Mouse (Mus musculus): ENCODE data around the gene Wnt10b.

Wnt10b gene

DNA sequence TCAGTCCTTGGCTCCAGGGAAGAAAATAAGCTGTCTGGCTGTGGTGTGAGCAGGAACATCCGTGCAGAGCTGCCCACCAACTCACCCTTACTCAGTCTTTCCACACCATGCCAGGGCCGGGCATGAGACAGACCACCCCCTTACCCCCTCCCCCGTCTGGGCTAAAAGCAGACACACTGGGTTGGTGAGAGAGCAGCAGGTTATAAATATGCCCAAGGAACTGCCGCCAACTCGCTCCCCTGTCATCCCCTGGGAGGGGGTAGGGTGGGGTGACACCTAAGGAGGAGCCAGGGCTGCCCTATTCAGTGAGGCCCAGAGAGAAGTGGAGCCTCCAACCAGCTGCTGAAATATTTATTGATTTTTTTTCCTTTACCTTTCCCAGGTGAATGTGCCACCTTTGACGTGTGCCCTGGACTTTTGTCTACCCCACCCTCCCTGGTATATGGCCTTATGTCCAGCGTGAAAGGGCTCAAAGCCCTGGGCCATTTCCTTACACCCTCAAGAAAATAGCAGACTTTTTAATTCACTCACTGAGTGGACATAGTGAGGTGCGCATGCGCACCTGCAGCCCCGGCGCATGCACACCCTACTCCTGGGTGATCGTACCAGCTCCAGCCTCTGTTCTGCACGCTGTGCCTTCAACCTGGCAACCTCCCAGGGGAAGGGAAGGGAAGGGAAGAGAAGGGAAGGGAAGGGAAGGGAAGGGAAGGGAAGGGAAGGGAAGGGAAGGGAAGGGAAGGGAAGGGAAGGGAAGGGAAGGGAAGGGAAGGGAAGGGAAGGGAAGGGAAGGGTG is 19.0 kb upstream of the Wnt10b start:
- DNase-seq (ENCODE audit: low spot score) = no peak

DNA sequence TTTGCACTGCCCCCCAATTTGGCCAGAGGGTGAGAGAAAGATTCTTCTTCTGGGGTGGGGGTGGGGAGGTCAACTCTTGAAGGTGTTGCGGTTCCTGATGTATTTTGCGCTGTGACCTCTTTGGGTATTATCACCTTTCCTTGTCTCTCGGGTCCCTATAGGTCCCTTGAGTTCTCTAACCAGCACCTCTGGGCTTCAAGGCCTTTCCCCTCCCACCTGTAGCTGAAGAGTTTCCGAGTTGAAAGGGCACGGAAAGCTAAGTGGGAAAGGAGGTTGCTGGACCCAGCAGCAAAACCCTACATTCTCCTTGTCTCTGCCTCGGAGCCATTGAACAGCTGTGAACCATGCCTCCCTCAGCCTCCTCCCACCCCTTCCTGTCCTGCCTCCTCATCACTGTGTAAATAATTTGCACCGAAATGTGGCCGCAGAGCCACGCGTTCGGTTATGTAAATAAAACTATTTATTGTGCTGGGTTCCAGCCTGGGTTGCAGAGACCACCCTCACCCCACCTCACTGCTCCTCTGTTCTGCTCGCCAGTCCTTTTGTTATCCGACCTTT is 15.3 kb upstream of the Wnt10b start:
- no peak for DNase-seq (ENCODE audit: low spot score)

- DNase-seq (ENCODE audit: low spot score) = no peak
These were observed 14.5 kb upstream of the Wnt10b start for GRCm38 (mm10) chr15:98792233-98793020.

DNA sequence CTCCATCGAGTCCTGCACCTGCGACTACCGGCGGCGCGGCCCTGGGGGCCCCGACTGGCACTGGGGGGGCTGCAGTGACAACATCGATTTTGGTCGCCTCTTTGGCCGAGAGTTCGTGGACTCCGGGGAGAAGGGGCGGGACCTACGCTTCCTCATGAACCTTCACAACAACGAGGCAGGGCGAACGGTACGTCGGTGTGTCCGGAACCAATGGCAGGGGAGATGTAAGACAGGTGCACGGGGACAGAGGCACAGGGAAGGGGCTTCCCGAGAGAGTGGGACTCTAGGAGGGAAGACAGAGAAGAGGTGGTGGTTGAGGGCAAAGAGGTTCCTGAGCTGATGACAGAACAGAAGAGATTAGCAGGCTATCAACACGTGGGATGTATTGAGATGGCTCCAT is 13.8 kb upstream of the Wnt10b start:
- DNase-seq (ENCODE audit: low spot score) = no peak

- no peak for DNase-seq (ENCODE audit: low spot score)
These were observed 13.3 kb upstream of the Wnt10b start for GRCm38 (mm10) chr15:98791221-98791620.

GRCm38 (mm10) chr15:98790761-98791160 is 12.8 kb upstream of the Wnt10b start:
- no peak for DNase-seq (ENCODE audit: low spot score)

DNA sequence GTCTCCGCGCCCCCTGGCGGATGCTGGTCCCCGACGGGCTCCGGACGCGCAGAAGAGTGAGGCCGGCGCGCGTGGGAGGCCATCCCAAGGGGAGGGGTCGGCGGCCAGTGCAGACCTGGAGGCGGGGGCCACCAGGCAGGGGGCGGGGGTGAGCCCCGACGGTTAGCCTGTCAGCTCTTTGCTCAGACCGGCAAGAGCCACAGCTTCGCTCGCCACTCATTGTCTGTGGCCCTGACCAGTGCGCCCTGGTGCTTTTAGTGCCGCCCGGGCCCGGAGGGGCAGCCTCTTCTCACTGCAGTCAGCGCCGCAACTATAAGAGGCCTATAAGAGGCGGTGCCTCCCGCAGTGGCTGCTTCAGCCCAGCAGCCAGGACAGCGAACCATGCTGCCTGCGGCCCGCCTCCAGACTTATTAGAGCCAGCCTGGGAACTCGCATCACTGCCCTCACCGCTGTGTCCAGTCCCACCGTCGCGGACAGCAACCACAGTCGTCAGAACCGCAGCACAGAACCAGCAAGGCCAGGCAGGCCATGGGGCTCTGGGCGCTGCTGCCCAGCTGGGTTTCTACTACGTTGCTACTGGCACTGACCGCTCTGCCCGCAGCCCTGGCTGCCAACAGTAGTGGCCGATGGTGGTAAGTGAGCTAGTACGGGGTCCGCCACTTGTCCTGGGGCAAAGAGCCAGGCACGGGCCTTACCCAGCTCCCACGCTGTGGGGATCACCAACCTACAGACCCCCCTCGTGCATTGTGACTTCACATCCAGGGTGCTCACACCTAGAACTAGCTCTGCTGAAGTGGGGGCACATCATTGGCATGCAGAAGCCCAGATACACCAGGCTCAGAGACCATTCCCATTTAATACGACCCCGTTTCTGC is 11.9 kb upstream of the Wnt10b start, which contains the start of gene Wnt1:
Gene Wnt1, plus strand, starts transcription at position 197 of the 875 bp plus-strand sequence.
- no peak for DNase-seq (ENCODE audit: low spot score)

DNA sequence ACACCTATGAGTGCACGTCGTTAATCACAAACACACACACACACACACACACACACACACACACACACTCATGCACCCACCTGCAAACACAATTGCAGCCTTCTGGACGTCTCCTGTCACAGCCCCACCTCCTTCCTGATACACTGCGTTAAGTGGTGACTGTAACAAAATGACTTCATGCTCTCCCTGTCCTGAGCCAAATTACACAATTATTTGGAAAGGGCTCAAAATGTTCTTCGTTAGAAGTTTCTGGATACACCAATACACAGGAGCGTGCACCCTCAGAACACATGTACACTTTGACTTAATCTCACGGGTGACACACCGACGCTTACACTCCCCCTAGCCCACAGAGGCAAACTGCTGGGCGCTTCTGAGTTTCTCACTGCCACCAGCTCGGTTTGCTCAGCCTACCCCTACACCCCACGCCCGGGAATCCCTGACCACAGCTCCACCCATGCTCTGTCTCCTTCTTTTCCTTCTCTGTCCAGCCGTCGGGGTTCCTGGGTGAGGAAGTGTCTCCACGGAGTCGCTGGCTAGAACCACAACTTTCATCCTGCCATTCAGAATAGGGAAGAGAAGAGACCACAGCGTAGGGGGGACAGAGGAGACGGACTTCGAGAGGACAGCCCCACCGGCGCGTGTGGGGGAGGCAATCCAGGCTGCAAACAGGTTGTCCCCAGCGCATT is 11.2 kb upstream of the Wnt10b start:
- DNase-seq (ENCODE audit: low spot score) = no peak

DNA sequence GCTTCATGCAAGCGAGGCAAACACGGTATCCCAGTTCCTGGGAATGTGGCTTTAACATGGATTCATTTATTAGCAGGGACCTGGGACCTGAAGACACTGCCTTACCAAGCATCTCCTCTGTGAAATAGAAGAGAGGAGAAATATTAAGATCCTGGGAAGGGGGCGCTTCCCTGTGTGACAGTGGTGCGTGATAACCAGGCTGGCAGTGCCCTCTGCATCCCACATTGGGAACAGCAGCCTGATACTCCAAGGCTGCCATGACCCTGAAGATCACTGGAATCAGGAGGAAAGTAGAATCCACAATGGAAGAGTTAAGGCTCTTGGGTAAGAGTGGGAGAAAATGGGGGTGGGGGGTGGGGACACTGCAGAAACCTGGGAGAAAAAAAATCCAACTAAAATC is 10.0 kb upstream of the Wnt10b start:
- no peak for DNase-seq (ENCODE audit: low spot score)

- no peak for DNase-seq (ENCODE audit: low spot score)
These were observed 7.8 kb upstream of the Wnt10b start for GRCm38 (mm10) chr15:98785744-98786143.

- no peak for DNase-seq (ENCODE audit: low spot score)
These were observed 3.2 kb upstream of the Wnt10b start for GRCm38 (mm10) chr15:98781166-98781565.

DNA sequence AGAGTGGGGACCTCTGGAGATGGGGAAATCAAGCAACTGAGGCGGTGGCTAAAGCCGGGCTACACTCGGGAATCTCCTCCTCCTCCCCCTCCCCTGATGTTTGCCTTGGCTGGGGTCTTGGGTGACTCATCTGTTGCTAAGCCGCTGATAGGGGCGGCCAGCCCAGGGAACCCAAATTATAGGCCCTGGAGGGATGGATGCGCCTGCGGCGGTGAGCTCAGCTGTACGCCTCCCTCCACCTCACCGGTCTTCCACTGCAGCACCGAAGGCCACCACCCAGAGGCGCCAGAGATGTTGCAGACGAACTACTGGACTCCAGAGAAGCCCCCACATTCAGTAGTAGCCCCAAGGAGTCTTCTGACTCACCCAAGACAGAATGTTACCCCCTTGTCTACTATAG is 2.6 kb upstream of the Wnt10b start:
- DNase-seq (ENCODE audit: low spot score) = no peak

GRCm38 (mm10) chr15:98780075-98780474 is 2.1 kb upstream of the Wnt10b start:
- DNase-seq (ENCODE audit: low spot score) = no peak

DNA sequence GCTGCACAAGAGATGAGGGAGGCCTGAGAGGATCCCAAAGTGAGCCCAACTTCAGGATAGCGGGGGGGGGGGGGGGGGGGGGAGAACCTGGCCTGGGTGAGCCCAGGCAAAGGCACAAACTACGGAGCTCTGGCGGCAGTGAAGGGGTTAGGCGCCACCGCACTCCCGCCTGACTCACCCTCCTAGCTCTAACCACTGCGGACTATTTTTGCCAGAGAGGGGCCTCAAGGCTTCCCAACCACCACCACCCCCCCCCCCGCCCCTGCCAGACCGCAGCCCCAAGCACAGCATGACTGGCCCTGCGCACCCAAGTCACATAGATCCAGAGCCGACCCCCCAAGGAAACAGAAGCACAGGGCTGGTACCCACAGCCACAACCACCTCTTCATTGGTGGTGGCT is 856 bp upstream of the Wnt10b start:
- no peak for DNase-seq (ENCODE audit: low spot score)

- no peak for DNase-seq (ENCODE audit: low spot score)
These were observed 331 bp upstream of the Wnt10b start for GRCm38 (mm10) chr15:98778191-98778770.

DNA sequence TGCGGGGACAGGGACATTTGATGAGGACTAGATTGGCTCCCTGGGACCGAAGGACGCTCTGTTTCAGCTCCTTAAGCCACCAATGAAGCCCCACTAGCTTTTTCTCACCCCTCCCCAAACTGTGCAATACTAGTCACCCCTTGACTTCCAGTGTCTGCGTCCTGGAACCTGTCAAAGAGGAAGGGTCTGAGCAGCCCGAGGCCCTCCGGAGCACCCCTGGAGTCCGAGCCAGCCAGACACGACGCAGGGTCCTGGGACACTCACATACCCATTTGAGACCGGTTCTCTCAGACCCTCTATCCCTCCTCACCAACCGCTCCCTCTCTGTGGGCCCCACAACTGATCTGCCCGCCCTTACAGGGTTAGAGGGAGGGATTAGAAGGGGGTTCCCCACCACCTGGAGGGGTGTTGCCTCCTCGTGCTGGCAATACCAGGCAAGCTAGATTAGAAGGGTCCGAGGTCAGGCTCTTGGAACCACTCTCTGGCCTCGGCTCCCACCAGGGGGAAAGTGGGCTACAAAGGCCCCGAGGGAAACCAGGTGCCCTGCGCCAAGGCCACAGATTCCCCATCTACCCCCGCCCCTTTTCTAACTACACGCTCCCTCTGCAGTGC is 839 bp downstream of the Wnt10b start:
- DNase-seq (ENCODE audit: low spot score) = no peak

GRCm38 (mm10) chr15:98776280-98777004 is 1.5 kb downstream of the Wnt10b start:
- DNase-seq (ENCODE audit: low spot score) = no peak

DNA sequence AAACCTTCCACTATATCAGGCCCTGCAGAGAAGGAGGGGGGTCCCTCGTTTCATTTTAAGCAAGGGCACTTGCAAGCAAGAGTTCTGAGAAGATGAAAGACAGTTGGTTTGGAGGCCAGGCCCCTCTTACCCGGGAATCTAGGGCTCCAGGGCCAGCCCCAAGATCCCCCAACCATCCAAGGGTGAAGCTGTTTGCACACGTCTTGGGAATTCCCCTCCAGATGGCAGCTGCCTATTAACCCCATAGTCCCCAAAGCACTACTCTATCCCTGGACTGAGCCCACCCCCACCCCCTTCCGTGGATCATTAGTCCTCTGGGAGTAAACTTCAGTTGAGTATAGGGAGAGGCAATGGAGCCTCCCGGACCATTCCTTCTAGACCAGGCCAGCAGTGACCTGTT is 2.4 kb downstream of the Wnt10b start:
- no peak for DNase-seq (ENCODE audit: low spot score)

DNA sequence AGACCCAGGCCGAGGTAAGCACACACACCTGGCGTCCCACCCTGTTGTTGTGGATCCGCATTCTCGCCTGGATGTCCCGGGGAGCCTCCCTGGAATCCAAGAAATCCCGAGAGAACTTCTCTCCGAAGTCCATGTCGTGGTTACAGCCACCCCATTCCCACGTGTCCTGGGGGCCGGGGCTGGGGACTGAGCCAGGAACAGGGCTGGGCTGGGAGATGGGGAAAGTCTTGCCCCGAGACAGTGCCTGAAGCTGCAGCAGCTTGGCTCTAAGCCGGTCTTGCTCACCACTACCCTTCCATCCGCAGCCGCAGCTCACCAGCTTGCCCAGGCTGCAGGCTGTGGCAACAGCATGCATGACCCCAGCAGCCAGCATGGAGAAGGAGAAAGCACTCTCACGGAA is 3.9 kb downstream of the Wnt10b start:
- no peak for DNase-seq (ENCODE audit: low spot score)

Measured in T-cell, adult 2 months (primary cell).